Mouse (Mus musculus) MEL (cell line): Measurements from ENCODE around the gene Scnn1a.

Experiments
- CTCF ChIP-seq, 3 experiments: IDR thresholded peaks in 2 of 3; conservative IDR thresholded peaks in 1 of 3; 2 replicates each; pipeline ENCODE4 v1.5.1; 2011 to 2012; ENCODE audit warnings: low read length in 3 of 3, low read depth in 2 of 3, mild to moderate bottlenecking in 2 of 3, improper control_type of control experiment in 1 of 3, inconsistent platforms in 1 of 3, mixed read lengths in 1 of 3, moderate library complexity in 1 of 3; ENCODE audit not compliant: control insufficient read depth in 1 of 3, insufficient read depth in 1 of 3, poor library complexity in 1 of 3, severe bottlenecking in 1 of 3
- ETS1 ChIP-seq: IDR thresholded peaks from 2 replicates; pipeline ENCODE4 v1.6.1; 2012; ENCODE audit warnings: low read depth, mild to moderate bottlenecking, inconsistent platforms, low read length, improper control_type of control experiment, moderate library complexity
- MXI1 ChIP-seq: IDR thresholded peaks from 2 replicates; pipeline ENCODE4 v1.6.1; 2011; ENCODE audit warnings: mild to moderate bottlenecking, low read depth, low read length, improper control_type of control experiment
- POLR2A ChIP-seq, 2 experiments: IDR thresholded peaks; 2 replicates each; pipeline ENCODE4 v1.6.1; 2011 to 2012; ENCODE audit warnings: low read length in 2 of 2, mild to moderate bottlenecking in 2 of 2, control low read depth in 1 of 2, improper control_type of control experiment in 1 of 2, low read depth in 1 of 2, moderate library complexity in 1 of 2; ENCODE audit not compliant: control insufficient read depth in 1 of 2, insufficient read depth in 1 of 2, poor library complexity in 1 of 2
- POLR2AphosphoS5 ChIP-seq: IDR thresholded peaks from 2 replicates; pipeline ENCODE4 v1.6.1; 2012; ENCODE audit warnings: low read depth, borderline replicate concordance, mild to moderate bottlenecking, inconsistent platforms, low read length, moderate library complexity, mixed read lengths
- ZMIZ1 ChIP-seq: IDR thresholded peaks from 2 replicates; pipeline ENCODE4 v1.6.1; 2012; ENCODE audit warnings: low read depth, mild to moderate bottlenecking, inconsistent platforms, low read length, improper control_type of control experiment, moderate library complexity

GRCm38 (mm10) chr6:125340244-125340643 lies 19.8 kb downstream of the Scnn1a start:
- no peak for TF ChIP-seq CTCF (IDR thresholded peaks at IDR 0.05 in 2 of 3, conservative IDR thresholded peaks at IDR 0.05 in 1 of 3; ENCODE audit: control insufficient read depth in 1 of 3, insufficient read depth in 1 of 3, low read depth in 2 of 3, low read length in 3 of 3, poor library complexity in 1 of 3, severe bottlenecking in 1 of 3)
- TF ChIP-seq MXI1, result no peak
- no peak for TF ChIP-seq ZMIZ1
- no peak for TF ChIP-seq POLR2AphosphoS5
- no peak for TF ChIP-seq POLR2A (IDR thresholded peaks at IDR 0.05; ENCODE audit: control insufficient read depth in 1 of 2, insufficient read depth in 1 of 2, low read depth in 1 of 2, low read length in 2 of 2, poor library complexity in 1 of 2)
- no peak for TF ChIP-seq ETS1
